Mouse (Mus musculus) liver, embryonic 14.5 days (tissue): Measurements from ENCODE around the gene Steap4. TPM values are rescaled to one million over a fixed set of nuclear protein-coding genes. Genes with fewer than 3 reads are reported as not detected.

Experiments
- ATAC-seq: fragments of 200-750 bp; cut with Nextera tagmentation; 2 replicates; pipeline ENCODE4 v1.8.0; 2017; ENCODE audit warnings: moderate number of reproducible peaks, mild to moderate bottlenecking, moderate library complexity; ENCODE audit not compliant: insufficient read depth
- DNase-seq, 3 experiments: peaks; one replicate each; pipeline ENCODE4 v3.0.0-alpha.2; 2012 to 2013; ENCODE audit warnings: low read depth in 3 of 3, low spot score in 3 of 3
- H3K27ac ChIP-seq: fragments of 300-500 bp; sonication (generic); 2 replicates; pipeline ENCODE4 v1.5.1; 2014; ENCODE audit warnings: moderate library complexity, mild to moderate bottlenecking, control low read depth, inconsistent platforms
- H3K27me3 ChIP-seq: fragments of 300-500 bp; sonication (generic); 2 replicates; pipeline ENCODE4 v1.6.1; 2014; ENCODE audit warnings: mild to moderate bottlenecking, low read length, moderate library complexity; ENCODE audit not compliant: control insufficient read depth, insufficient read depth
- H3K36me3 ChIP-seq: fragments of 300-500 bp; sonication (generic); replicated peaks from 2 replicates; pipeline ENCODE4 v1.6.1; 2014; ENCODE audit warnings: low read depth; ENCODE audit not compliant: control insufficient read depth, insufficient read depth
- H3K4me1 ChIP-seq, 2 experiments: fragments of 200-500 bp in 1 of 2; fragments of 300-500 bp in 1 of 2; sonication (generic) in 1 of 2; replicated peaks; 2 replicates each; pipeline ENCODE4 v1.6.1; 2012 to 2014; ENCODE audit warnings: antibody characterized with exemption in 1 of 2, inconsistent platforms in 1 of 2, low read length in 1 of 2; ENCODE audit not compliant: control insufficient read depth in 2 of 2, insufficient read depth in 2 of 2
- H3K4me2 ChIP-seq: fragments of 300-500 bp; sonication (generic); 2 replicates; pipeline ENCODE4 v1.6.1; 2014; ENCODE audit warnings: low read depth, mild to moderate bottlenecking, control low read depth, moderate library complexity
- H3K4me3 ChIP-seq, 2 experiments: fragments of 200-500 bp in 1 of 2; fragments of 300-500 bp in 1 of 2; sonication (generic) in 1 of 2; 2 replicates each; pipeline ENCODE4 v1.5.1; 2012 to 2014; ENCODE audit warnings: low read depth in 2 of 2, low read length in 2 of 2, mild to moderate bottlenecking in 2 of 2, control low read depth in 1 of 2, inconsistent platforms in 1 of 2, moderate library complexity in 1 of 2; ENCODE audit not compliant: insufficient read depth in 1 of 2
- H3K9ac ChIP-seq: fragments of 300-500 bp; sonication (generic); replicated peaks from 2 replicates; pipeline ENCODE4 v1.6.1; 2014; ENCODE audit warnings: mild to moderate bottlenecking, control low read depth, moderate library complexity
- H3K9me3 ChIP-seq: fragments of 300-500 bp; sonication (generic); 2 replicates; pipeline ENCODE4 v1.6.1; 2016; ENCODE audit warnings: low read length, mixed read lengths; ENCODE audit not compliant: control insufficient read depth
- CTCF ChIP-seq: IDR thresholded peaks from 2 replicates; pipeline ENCODE4 v1.5.1; 2016; ENCODE audit warnings: antibody characterized with exemption, low read depth, control low read depth
- EP300 ChIP-seq: IDR thresholded peaks from 2 replicates; pipeline ENCODE4 v1.6.1; 2016; ENCODE audit warnings: antibody characterized with exemption, low read depth
- WGBS: fragments of 180-500 bp; shearing (Covaris S2); extraction: QIAGEN DNeasy Blood & Tissue Kit; methylation state at CpG from one replicate; pipeline ENCODE4 v1.1.7; 2014; ENCODE audit not compliant: insufficient replicate concordance; 5-methylcytosine and 5-hydroxymethylcytosine counted together
- polyA plus RNA-seq, 2 experiments: library from polyadenylated mRNA; depleted of rRNA in 1 of 2; stranded (reverse) in 1 of 2; unstranded in 1 of 2; fragments of >200 nt; fragmentation: Nextera tagmentation in 1 of 2; extraction: Ambion mirVana in 1 of 2; gene quantifications; 2 replicates each; pipeline versions ENCODE4 v1.2.1 to v1.2.3; 2012 to 2014

The Steap4 gene
- polyA plus RNA-seq, 2 experiments = 2.0 to 4.5 TPM

DNA sequence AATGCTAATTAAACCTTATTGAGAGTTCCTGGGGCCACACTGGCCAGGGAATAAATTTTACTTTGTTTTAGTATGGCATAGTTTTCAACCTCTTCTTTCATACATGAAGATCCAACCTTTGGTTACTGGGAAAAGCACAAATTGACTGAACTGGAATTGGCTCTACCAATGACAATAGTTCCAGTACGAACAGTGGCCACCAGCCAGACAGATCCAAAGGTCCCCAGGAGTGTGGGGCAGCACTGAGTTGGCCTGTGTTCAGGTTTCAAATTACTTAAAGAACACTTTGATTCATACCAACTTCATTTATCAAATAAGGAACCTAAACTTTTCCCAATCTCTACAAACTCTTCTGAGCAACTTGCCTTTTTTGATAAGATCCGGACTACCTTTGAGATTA is 5.4 kb upstream of the Steap4 start:
- TF ChIP-seq CTCF = no peak
- H3K9ac ChIP-seq = no peak overlapping the region
- DNase-seq = no peak
- H3K36me3 ChIP-seq = no peaks in the 10 kb centered on the region
- H3K27ac ChIP-seq = no peak overlapping the region
- no peak for ATAC-seq
- H3K27me3 ChIP-seq = no peaks in the 10 kb centered on the region
- whole genome bisulfite sequencing = 42% methylated on average over 2 of the region's 2 CpGs
- no peak overlapping the region for H3K4me2 ChIP-seq
- no peaks in the 10 kb centered on the region for H3K9me3 ChIP-seq
- no peaks in the 10 kb centered on the region for H3K4me1 ChIP-seq
- H3K4me3 ChIP-seq = no peak overlapping the region

DNA sequence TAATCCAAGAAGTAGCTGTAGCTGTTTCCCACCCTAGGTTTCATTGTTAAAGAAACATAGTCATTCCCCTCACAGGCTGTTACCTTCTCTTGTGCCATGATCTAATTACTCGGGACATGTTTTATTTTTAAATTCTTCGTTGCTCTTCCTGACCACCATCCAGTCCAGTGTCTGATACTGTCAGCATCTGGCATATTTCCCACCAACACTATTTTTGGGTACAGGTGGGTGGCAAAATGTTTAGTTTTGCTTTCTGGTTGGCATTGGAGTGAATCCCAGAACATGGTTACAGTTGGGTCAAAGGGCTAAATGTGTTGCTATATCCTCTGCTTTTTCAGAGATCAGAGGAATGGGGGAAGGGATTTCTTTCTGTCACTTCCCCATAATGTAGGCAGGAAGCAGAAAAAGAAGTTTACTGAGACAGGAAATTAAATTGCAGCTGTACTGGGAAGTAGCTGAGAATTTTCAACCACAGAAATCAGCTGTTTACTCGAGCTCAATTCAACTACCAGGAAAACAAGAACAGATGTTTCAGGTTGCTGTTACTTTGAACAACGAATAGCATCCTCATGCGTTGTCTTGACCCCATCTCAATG is 4.8 kb upstream of the Steap4 start:
- Histone ChIP-seq H3K27ac (no peak overlapping the region), H3K4me1 (no peaks in the 10 kb centered on the region), H3K27me3 (no peaks in the 10 kb centered on the region), H3K9ac (no peak overlapping the region), H3K9me3 (no peaks in the 10 kb centered on the region), H3K36me3 (no peaks in the 10 kb centered on the region), H3K4me3 (no peak overlapping the region), H3K4me2 (no peak overlapping the region)
- ATAC-seq = no peak
- DNase-seq = no peak
- no peak for TF ChIP-seq EP300
- no peak for TF ChIP-seq CTCF
- 30% methylated on average over 5 of the region's 5 CpGs for WGBS

DNA sequence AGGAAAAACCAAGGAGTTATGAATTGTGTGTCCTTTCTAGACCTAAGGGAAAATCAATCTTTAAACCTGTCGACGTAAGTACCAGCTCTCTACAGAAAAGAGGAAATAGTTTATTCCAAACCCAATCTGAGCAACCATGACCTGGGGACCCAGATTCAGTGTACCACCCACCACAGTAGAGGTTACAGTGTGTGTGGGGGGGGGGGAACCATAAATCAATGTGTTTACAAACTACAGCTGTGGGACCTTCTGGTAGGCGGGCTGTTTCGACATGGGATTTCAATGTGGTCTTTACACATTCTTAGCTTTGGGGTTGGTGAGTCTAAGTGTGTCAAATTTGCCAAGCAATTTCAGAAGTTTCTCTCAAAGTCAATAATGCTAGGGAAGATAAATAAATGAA is 2.2 kb upstream of the Steap4 start:
- 67% methylated on average over 4 of the region's 4 CpGs for WGBS
- no peaks in the 10 kb centered on the region for H3K27me3 ChIP-seq
- H3K4me1 ChIP-seq = no peaks in the 10 kb centered on the region
- no peak for TF ChIP-seq CTCF
- no peak for TF ChIP-seq EP300
- DNase-seq (no peak), ATAC-seq (no peak)
- H3K9ac ChIP-seq = no peak overlapping the region
- no peaks in the 10 kb centered on the region for H3K36me3 ChIP-seq
- no peaks in the 10 kb centered on the region for H3K9me3 ChIP-seq
- no peak overlapping the region for H3K4me3 ChIP-seq
- H3K27ac ChIP-seq = no peak overlapping the region
- no peak overlapping the region for H3K4me2 ChIP-seq

DNA sequence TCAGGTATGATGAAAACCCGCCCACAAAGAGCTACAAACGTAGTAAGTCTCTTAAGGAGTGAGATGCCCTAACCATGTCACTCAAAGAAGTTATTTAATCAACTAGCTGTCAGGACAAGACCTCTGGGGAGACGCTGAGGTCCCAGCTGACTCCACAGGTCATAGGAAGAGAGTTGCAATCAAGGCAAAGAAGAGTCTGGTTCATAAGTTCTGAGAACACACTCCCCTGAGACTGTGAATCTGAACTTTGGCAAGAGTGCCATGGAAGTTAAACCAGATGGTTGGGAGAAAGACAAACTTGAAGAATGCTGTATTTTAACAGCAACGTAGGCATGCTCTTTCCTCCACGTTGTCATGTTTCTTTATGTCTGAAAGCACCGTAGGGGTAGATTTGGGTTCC is 971 bp upstream of the Steap4 start:
- DNase-seq = no peak
- no peak for ATAC-seq
- WGBS = 52% methylated on average over 6 of the region's 6 CpGs
- no peaks in the 10 kb centered on the region for H3K9me3 ChIP-seq
- H3K4me2 ChIP-seq = no peak overlapping the region
- no peak overlapping the region for H3K9ac ChIP-seq
- no peaks in the 10 kb centered on the region for H3K4me1 ChIP-seq
- no peak overlapping the region for H3K4me3 ChIP-seq
- H3K27me3 ChIP-seq = no peaks in the 10 kb centered on the region
- no peak for TF ChIP-seq CTCF
- no peak for TF ChIP-seq EP300
- no peaks in the 10 kb centered on the region for H3K36me3 ChIP-seq
- no peak overlapping the region for H3K27ac ChIP-seq

DNA sequence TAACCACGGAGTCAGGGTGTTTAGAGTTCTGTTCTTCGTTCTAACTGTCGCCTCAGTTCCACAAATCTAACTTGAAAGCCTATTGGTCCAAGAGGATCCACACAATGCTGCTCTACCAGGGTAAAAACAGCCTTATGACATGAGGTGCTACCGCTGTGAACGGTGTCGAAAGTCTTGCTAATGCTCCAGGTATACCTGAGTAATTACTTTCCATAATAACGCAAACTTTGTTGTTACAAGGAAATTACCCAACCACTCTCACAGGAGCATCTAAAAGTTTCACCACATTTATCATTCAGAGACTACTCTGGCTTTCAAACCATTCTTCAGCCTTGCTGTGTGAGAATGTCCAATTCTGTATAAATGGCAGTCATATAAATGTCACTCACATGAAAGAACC is 856 bp downstream of the Steap4 start:
- TF ChIP-seq CTCF (no peak), EP300 (no peak)
- no peak overlapping the region for H3K4me2 ChIP-seq
- no peaks in the 10 kb centered on the region for H3K4me1 ChIP-seq
- H3K36me3 ChIP-seq = no peaks in the 10 kb centered on the region
- no peak overlapping the region for H3K27ac ChIP-seq
- H3K9me3 ChIP-seq = no peaks in the 10 kb centered on the region
- ATAC-seq (no peak), DNase-seq (no peak)
- 61% methylated on average over 7 of the region's 7 CpGs for WGBS
- no peaks in the 10 kb centered on the region for H3K27me3 ChIP-seq
- H3K9ac ChIP-seq = no peak overlapping the region
- no peak overlapping the region for H3K4me3 ChIP-seq
